Mouse (Mus musculus): ENCODE measurements around the gene Cxcr5.
A peak's percentile ranks its signal among the peaks of the same experiment; 100 is the strongest.

The Cxcr5 gene

GRCm38 (mm10) chr9:44509487-44510354 lies 52.0 kb downstream of the Cxcr5 start:
- DNase-seq (ENCODE audit: low spot score), result peak; percentile 59

GRCm38 (mm10) chr9:44508721-44509486 lies 52.8 kb downstream of the Cxcr5 start:
- DNase-seq (ENCODE audit: low spot score), result no peak

DNA sequence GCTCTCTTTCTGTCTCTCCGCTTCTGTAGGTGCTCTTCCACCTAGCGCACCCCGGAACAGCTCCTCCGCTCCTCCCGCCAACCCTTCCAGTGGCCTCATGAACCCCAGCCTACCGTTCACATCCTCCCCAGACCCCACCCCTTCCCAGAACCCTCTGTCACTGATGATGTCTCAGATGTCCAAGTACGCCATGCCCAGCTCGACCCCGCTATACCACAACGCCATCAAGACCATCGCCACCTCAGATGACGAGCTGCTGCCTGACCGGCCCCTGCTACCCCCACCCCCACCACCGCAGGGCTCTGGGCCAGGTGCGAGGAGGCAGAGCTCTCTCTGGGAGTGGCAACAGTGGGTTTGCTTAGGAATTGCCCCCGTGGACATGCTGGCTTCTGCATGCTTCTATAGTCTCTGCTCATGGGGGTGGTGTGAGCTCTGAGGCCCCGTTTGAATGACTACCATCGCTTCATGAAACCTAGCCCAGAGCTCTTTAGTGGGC lies 53.5 kb downstream of the Cxcr5 start:
- no peak for DNase-seq (ENCODE audit: low spot score)

DNA sequence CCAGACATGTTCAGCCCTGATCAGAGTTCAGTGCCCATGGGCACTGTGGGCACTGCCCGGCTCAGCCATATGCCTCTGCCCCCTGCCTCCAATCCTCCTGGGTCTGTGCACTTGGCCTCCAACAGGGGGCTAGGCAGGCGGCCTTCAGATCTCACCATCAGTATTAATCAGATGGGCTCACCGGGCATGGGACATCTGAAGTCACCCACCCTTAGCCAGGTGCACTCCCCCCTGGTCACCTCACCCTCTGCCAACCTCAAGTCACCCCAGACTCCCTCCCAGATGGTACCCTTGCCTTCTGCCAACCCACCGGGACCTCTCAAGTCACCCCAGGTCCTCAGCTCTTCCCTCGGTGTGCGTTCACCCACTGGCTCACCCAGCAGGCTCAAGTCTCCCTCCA lies 54.3 kb downstream of the Cxcr5 start:
- no peak for DNase-seq (ENCODE audit: low spot score)

GRCm38 (mm10) chr9:44506566-44506965 lies 55.1 kb downstream of the Cxcr5 start:
- no peak for DNase-seq (ENCODE audit: low spot score)

DNA sequence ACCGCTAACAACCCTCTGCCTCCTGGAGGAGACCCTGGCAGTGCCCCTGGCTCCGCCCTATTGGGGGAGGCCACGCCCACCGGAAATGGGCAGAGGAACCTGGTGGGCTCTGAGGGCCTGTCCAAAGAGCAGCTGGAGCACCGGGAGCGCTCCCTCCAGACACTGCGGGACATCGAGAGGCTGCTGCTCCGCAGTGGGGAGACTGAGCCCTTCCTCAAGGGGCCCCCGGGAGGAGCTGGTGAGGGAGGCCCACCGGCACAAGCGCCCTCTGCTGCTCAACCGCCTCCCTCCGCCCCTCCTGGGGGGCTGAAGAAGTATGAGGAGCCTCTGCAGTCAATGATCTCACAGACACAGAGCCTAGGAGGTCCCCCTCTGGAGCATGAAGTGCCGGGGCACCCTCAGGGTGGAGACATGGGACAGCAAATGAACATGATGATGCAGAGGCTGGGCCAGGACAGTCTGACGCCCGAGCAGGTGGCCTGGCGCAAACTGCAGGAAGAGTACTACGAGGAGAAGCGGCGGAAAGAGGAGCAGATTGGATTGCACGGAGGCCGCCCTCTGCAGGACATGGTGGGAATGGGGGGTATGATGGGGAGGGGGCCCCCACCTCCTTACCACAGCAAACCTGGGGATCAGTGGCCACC lies 55.7 kb downstream of the Cxcr5 start:
- DNase-seq (ENCODE audit: low spot score), result no peak

DNA sequence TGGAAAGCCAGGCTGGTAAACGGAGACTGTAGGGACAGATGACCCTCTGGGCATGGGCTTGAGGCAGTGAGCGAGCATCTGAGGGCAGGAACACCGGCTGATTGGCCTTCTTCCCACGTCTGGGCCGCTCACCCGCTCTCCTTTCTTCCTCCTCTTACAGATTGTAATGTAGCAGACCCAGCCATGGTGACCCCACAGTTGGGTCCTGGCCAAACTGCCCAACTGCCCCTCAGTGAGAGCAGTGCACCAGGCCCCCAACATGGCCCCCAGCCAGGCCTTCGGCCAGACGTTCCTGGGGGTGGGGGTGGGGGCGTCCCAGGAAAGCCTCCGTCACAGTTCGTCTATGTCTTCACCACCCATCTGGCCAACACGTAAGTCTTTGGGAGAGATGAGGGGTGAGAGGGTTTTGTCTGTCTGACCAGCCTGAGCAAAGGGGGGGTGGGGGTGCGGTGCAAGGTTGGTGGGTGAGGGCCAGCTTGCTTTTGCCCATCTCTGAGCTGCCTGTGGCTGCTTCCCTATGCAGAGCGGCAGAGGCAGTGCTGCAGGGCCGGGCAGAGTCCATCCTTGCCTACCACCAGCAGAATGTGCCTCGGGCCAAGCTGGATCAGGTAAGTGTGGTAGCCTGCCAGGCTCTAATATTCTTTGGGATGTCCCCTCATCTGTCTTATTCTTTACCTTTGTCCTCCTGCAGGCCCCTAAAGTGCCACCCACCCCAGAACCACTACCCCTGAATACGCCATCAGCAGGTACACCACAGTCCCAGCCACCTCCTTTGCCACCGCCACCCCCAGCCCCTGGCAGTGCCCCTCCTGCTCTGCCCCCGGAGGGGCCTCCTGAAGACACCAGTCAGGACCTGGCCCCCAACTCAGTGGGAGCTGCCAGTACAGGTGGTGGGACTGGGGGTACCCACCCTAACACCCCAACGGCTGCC lies 56.5 kb downstream of the Cxcr5 start:
- DNase-seq (ENCODE audit: low spot score), result no peak

GRCm38 (mm10) chr9:44502006-44502405 lies 59.7 kb downstream of the Cxcr5 start:
- DNase-seq (ENCODE audit: low spot score), result peak; percentile 71

DNA sequence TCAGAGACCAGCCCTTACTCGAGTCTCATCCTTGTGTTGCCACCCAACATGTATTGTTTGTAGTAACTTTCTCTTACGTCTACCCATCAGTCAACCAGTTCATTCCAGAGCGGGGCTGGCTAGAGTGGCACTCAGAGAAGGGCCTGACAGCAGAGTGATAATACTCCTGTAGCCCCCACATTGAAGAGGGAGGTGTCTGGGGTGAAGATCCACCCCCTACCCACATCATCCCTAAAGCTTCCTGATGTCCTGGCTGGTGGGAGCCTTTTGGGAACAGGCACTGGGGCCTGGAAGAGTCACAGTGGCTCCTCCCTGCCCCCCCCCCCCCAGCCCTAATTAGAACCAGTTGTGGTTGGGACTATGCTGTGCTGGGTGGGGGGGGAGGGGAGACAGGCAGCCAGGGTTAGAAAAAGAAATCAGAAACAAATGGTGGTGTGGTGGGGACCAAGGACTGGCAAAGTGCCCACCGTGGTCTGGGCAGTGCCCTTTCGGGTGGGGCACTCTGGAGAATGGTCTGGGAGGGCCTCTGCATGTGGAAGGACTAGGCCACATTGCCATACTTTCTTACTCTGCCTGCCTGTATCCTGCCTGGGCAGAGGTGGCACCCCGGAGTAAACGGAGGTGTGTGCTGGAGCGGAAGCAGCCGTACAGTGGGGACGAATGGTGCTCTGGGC lies 60.3 kb downstream of the Cxcr5 start:
- DNase-seq (ENCODE audit: low spot score), result no peak

GRCm38 (mm10) chr9:44500638-44501175 lies 61.0 kb downstream of the Cxcr5 start:
- DNase-seq (ENCODE audit: low spot score), result no peak

DNA sequence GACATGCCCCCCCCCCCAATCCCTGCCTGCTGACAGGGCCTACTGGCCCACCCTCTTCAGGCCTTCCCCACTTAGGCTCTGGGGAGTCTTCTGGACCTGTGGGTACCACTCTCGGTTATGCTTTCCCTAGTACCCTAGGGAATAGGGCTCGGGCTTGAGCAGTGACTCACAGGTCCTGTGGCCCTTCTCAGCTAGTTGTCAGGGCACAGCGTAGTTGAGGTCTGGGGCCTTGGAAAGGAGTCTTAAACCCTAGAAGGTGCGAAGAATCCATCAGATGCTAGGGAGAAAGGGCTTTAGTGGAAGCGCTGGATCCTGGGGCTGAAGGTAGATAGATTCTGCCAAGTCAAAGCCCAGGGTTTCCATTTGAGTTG lies 61.5 kb downstream of the Cxcr5 start:
- no peak for DNase-seq (ENCODE audit: low spot score)

GRCm38 (mm10) chr9:44499356-44500162 lies 62.1 kb downstream of the Cxcr5 start:
- no peak for DNase-seq (ENCODE audit: low spot score)

GRCm38 (mm10) chr9:44498421-44499355 lies 63.0 kb downstream of the Cxcr5 start:
- DNase-seq (ENCODE audit: low spot score), result no peak

- no peak for DNase-seq (ENCODE audit: low spot score)
Observed at GRCm38 (mm10) chr9:44497624-44498377, 63.9 kb downstream of the Cxcr5 start.

DNA sequence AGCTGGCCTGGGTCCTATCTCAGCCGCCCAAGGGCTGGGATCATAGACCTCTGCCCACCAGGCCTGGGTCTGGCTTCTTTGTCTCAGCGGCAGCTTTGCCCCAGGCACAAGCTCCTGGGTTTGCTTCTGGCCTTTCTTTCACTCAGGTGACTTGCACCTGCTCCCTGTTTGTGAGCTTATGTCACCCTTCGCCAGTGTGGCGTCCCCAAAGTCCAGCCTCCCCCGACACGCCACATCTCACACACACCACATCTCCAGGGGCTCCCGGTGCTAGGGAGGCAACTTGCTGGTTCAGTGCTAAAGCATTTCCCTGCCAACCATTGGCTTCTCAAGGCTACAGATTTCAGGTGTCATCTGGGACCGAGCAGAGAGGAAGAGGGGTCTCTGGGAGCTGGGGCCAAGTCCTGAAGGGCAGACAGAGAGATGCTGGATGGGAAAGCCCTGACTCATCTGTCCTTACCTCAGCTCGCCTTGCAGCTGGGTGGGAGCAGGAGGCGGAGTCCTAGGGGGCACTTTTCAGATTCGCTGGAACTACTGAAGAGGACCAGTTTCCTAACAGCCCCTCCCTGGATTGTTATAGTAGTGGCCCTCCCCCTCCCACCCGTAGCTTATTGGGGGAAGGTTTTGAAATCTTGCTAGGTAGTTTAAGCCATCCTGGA lies 64.7 kb downstream of the Cxcr5 start:
- no peak for DNase-seq (ENCODE audit: low spot score)

DNA sequence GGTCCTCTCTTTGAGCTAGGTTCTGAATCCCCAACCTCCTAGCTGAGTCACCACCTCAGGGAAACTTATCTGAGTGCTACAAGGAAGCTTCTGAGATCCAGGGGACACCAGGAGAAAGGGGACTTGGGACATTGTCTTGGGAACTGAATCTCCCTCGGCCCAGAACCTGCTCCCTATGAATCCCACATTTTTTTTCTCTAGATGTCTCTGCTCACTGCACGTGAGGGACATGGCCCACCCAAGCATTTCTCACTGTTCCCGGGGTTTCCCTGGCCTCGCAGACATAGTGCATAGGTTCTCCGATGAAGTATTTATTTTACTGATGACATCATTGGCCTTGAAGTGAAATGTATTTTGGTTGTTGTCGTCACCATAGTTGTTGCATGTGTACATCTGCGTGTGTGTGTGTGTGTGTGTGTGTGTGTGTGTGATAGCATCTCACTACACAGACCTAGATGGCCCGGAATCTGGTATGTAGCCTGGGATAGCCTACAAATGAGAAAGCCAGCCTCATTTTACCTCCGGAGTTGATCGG lies 65.8 kb downstream of the Cxcr5 start:
- DNase-seq (ENCODE audit: low spot score), result no peak

Measured in c-Kit-positive CD71-positive TER-119-positive erythroid progenitor cells, embryonic 14.5 days (primary cell).